Mouse (Mus musculus): Measurements from ENCODE around the gene Fam53a. TPM values are rescaled to one million over a fixed set of nuclear protein-coding genes. Genes with fewer than 3 reads are reported as not detected.

Gene Fam53a
- polyA plus RNA-seq, 1 experiment from 2014 or later: 74.5 TPM

- Histone ChIP-seq H3K36me3 (ENCODE audit: control insufficient read depth, insufficient read depth, low read length) (peaks cover 7% of the 10 kb centered on the region; the same call in 1 of the 2 replicates), H3K4me2 (ENCODE audit: low read depth, severe bottlenecking) (peak overlapping the region; percentile 95), H3K9me3 (ENCODE audit: control insufficient read depth, low read length) (no peaks in the 10 kb centered on the region), H3K27ac (replicated peaks; ENCODE audit: low read depth, low read length) (no peak overlapping the region; the same call in 1 of the 2 replicates), H3K27me3 (ENCODE audit: control insufficient read depth, insufficient read depth, low read length) (no peaks in the 10 kb centered on the region), H3K9ac (ENCODE audit: low read length) (peak overlapping the region; percentile 87), H3K4me3 (ENCODE audit: low read depth, low read length) (peak overlapping the region; percentile 92), H3K4me1 (ENCODE audit: control insufficient read depth, insufficient read depth, low read length) (peaks cover 12% of the 10 kb centered on the region)
- peak; percentile 12; the same call in 1 of the 2 replicates for ATAC-seq (ENCODE audit: insufficient number of reproducible peaks, low FRiP score, low TSS enrichment, low read depth)
- DNase-seq (ENCODE audit: low spot score): no peak
- under 1% methylated on average over 32 of the region's 32 CpGs for WGBS
Measured at GRCm38 (mm10) chr5:33657251-33657786, 27.9 kb upstream of the Fam53a start.

GRCm38 (mm10) chr5:33656739-33657138 is 27.3 kb upstream of the Fam53a start:
- peak overlapping the region; percentile 92 for H3K4me3 ChIP-seq (ENCODE audit: low read depth, low read length)
- H3K9me3 ChIP-seq (ENCODE audit: control insufficient read depth, low read length): no peaks in the 10 kb centered on the region
- no peak for DNase-seq (ENCODE audit: low spot score)
- no peak overlapping the region for H3K27ac ChIP-seq (replicated peaks; ENCODE audit: low read depth, low read length)
- WGBS: 44% methylated on average over 1 of the region's 1 CpGs
- H3K4me2 ChIP-seq (ENCODE audit: low read depth, severe bottlenecking): peak overlapping the region; percentile 95
- H3K4me1 ChIP-seq (ENCODE audit: control insufficient read depth, insufficient read depth, low read length): peaks cover 12% of the 10 kb centered on the region
- H3K9ac ChIP-seq (ENCODE audit: low read length): peak overlapping the region; percentile 87
- peaks cover 5% of the 10 kb centered on the region; the same call in 1 of the 2 replicates for H3K36me3 ChIP-seq (ENCODE audit: control insufficient read depth, insufficient read depth, low read length)
- no peaks in the 10 kb centered on the region for H3K27me3 ChIP-seq (ENCODE audit: control insufficient read depth, insufficient read depth, low read length)
- ATAC-seq (ENCODE audit: insufficient number of reproducible peaks, low FRiP score, low TSS enrichment, low read depth): no peak

- H3K4me1 ChIP-seq (ENCODE audit: control insufficient read depth, insufficient read depth, low read length): peaks cover 14% of the 10 kb centered on the region
- 93% methylated on average over 10 of the region's 10 CpGs for whole genome bisulfite sequencing
- H3K9ac ChIP-seq (ENCODE audit: low read length): no peak overlapping the region
- no peaks in the 10 kb centered on the region for H3K27me3 ChIP-seq (ENCODE audit: control insufficient read depth, insufficient read depth, low read length)
- ATAC-seq (ENCODE audit: insufficient number of reproducible peaks, low FRiP score, low TSS enrichment, low read depth) (no peak), DNase-seq (ENCODE audit: low spot score) (no peak)
- no peak overlapping the region for H3K27ac ChIP-seq (replicated peaks; ENCODE audit: low read depth, low read length)
- no peaks in the 10 kb centered on the region for H3K9me3 ChIP-seq (ENCODE audit: control insufficient read depth, low read length)
- H3K36me3 ChIP-seq (ENCODE audit: control insufficient read depth, insufficient read depth, low read length): peaks cover 5% of the 10 kb centered on the region; the same call in 1 of the 2 replicates
- H3K4me2 ChIP-seq (ENCODE audit: low read depth, severe bottlenecking): no peak overlapping the region
- H3K4me3 ChIP-seq (ENCODE audit: low read depth, low read length): no peak overlapping the region
Measured at GRCm38 (mm10) chr5:33655251-33655840, 25.9 kb upstream of the Fam53a start.

GRCm38 (mm10) chr5:33654424-33654823 is 25.0 kb upstream of the Fam53a start:
- DNase-seq (ENCODE audit: low spot score) (no peak), ATAC-seq (ENCODE audit: insufficient number of reproducible peaks, low FRiP score, low TSS enrichment, low read depth) (no peak)
- Histone ChIP-seq H3K4me2 (ENCODE audit: low read depth, severe bottlenecking) (no peak overlapping the region), H3K4me1 (ENCODE audit: control insufficient read depth, insufficient read depth, low read length) (peaks cover 14% of the 10 kb centered on the region), H3K27ac (replicated peaks; ENCODE audit: low read depth, low read length) (no peak overlapping the region), H3K4me3 (ENCODE audit: low read depth, low read length) (no peak overlapping the region), H3K36me3 (ENCODE audit: control insufficient read depth, insufficient read depth, low read length) (peaks cover 7% of the 10 kb centered on the region; the same call in 1 of the 2 replicates), H3K9ac (ENCODE audit: low read length) (no peak overlapping the region), H3K27me3 (ENCODE audit: control insufficient read depth, insufficient read depth, low read length) (no peaks in the 10 kb centered on the region), H3K9me3 (ENCODE audit: control insufficient read depth, low read length) (no peaks in the 10 kb centered on the region)
- WGBS: 94% methylated on average over 13 of the region's 13 CpGs

GRCm38 (mm10) chr5:33652783-33653173 is 23.3 kb upstream of the Fam53a start:
- Histone ChIP-seq H3K4me1 (ENCODE audit: control insufficient read depth, insufficient read depth, low read length) (peaks cover 14% of the 10 kb centered on the region), H3K4me2 (ENCODE audit: low read depth, severe bottlenecking) (peak overlapping the region; percentile 79), H3K27me3 (ENCODE audit: control insufficient read depth, insufficient read depth, low read length) (no peaks in the 10 kb centered on the region), H3K9ac (ENCODE audit: low read length) (peak overlapping the region; percentile 49), H3K36me3 (ENCODE audit: control insufficient read depth, insufficient read depth, low read length) (peaks cover 15% of the 10 kb centered on the region), H3K4me3 (ENCODE audit: low read depth, low read length) (peak overlapping the region; percentile 81), H3K9me3 (ENCODE audit: control insufficient read depth, low read length) (no peaks in the 10 kb centered on the region), H3K27ac (replicated peaks; ENCODE audit: low read depth, low read length) (peak overlapping the region; percentile 65; the same call in 1 of the 2 replicates)
- DNase-seq (ENCODE audit: low spot score) (no peak), ATAC-seq (ENCODE audit: insufficient number of reproducible peaks, low FRiP score, low TSS enrichment, low read depth) (peak; percentile 45)
- WGBS: 3% methylated on average over 9 of the region's 9 CpGs

GRCm38 (mm10) chr5:33651921-33652782 is 22.7 kb upstream of the Fam53a start, which contains the start of gene Slbp:
Slbp (minus strand) TSS chr5:33652574.
- H3K4me2 ChIP-seq (ENCODE audit: low read depth, severe bottlenecking): peak within 1 kb of the TSS; percentile 79
- WGBS: under 1% methylated on average over 82 of the region's 82 CpGs
- peak within 1 kb of the TSS; percentile 81 for H3K4me3 ChIP-seq (ENCODE audit: low read depth, low read length)
- peak; percentile 96 for DNase-seq (ENCODE audit: low spot score)
- peak; percentile 96 for ATAC-seq (ENCODE audit: insufficient number of reproducible peaks, low FRiP score, low TSS enrichment, low read depth)
- H3K9me3 ChIP-seq (ENCODE audit: control insufficient read depth, low read length): no peaks in the 10 kb centered on the region
- peak within 1 kb of the TSS; percentile 80 for H3K9ac ChIP-seq (ENCODE audit: low read length)
- no peaks in the 10 kb centered on the region for H3K27me3 ChIP-seq (ENCODE audit: control insufficient read depth, insufficient read depth, low read length)
- H3K36me3 ChIP-seq (ENCODE audit: control insufficient read depth, insufficient read depth, low read length): peaks cover 19% of the 10 kb centered on the region
- H3K4me1 ChIP-seq (ENCODE audit: control insufficient read depth, insufficient read depth, low read length): peaks cover 14% of the 10 kb centered on the region
- H3K27ac ChIP-seq (replicated peaks; ENCODE audit: low read depth, low read length): peak within 1 kb of the TSS; percentile 93

GRCm38 (mm10) chr5:33651541-33651920 is 22.1 kb upstream of the Fam53a start:
- H3K9ac ChIP-seq (ENCODE audit: low read length): peak overlapping the region; percentile 80
- no peaks in the 10 kb centered on the region for H3K27me3 ChIP-seq (ENCODE audit: control insufficient read depth, insufficient read depth, low read length)
- no peak for DNase-seq (ENCODE audit: low spot score)
- no peak for ATAC-seq (ENCODE audit: insufficient number of reproducible peaks, low FRiP score, low TSS enrichment, low read depth)
- H3K4me1 ChIP-seq (ENCODE audit: control insufficient read depth, insufficient read depth, low read length): peaks cover 9% of the 10 kb centered on the region; the same call in 1 of the 2 replicates
- peaks cover 20% of the 10 kb centered on the region for H3K36me3 ChIP-seq (ENCODE audit: control insufficient read depth, insufficient read depth, low read length)
- H3K27ac ChIP-seq (replicated peaks; ENCODE audit: low read depth, low read length): peak overlapping the region; percentile 93
- no peaks in the 10 kb centered on the region for H3K9me3 ChIP-seq (ENCODE audit: control insufficient read depth, low read length)
- H3K4me3 ChIP-seq (ENCODE audit: low read depth, low read length): peak overlapping the region; percentile 81
- under 1% methylated on average over 11 of the region's 11 CpGs for WGBS
- peak overlapping the region; percentile 79 for H3K4me2 ChIP-seq (ENCODE audit: low read depth, severe bottlenecking)

- no peak for ATAC-seq (ENCODE audit: insufficient number of reproducible peaks, low FRiP score, low TSS enrichment, low read depth)
- H3K27ac ChIP-seq (replicated peaks; ENCODE audit: low read depth, low read length): no peak overlapping the region
Measured at GRCm38 (mm10) chr5:33651017-33651416, 21.6 kb upstream of the Fam53a start.

More at GRCm38 (mm10) chr5:33651017-33651416, 21.6 kb upstream of the Fam53a start:
- Histone ChIP-seq H3K4me1 (ENCODE audit: control insufficient read depth, insufficient read depth, low read length) (peaks cover 5% of the 10 kb centered on the region; the same call in 1 of the 2 replicates), H3K36me3 (ENCODE audit: control insufficient read depth, insufficient read depth, low read length) (peaks cover 25% of the 10 kb centered on the region), H3K9me3 (ENCODE audit: control insufficient read depth, low read length) (no peaks in the 10 kb centered on the region), H3K9ac (ENCODE audit: low read length) (peak overlapping the region; percentile 80), H3K4me2 (ENCODE audit: low read depth, severe bottlenecking) (peak overlapping the region; percentile 79), H3K4me3 (ENCODE audit: low read depth, low read length) (peak overlapping the region; percentile 81), H3K27me3 (ENCODE audit: control insufficient read depth, insufficient read depth, low read length) (no peaks in the 10 kb centered on the region)
- DNase-seq (ENCODE audit: low spot score): no peak
- WGBS: 21% methylated on average over 2 of the region's 2 CpGs

All from limb, embryonic 11.5 days (tissue).